Mouse (Mus musculus): ENCODE data around the gene Znhit2. TPM values are rescaled to one million over a fixed set of nuclear protein-coding genes. Genes with fewer than 3 reads are reported as not detected.
A peak's percentile ranks its signal among the peaks of the same experiment; 100 is the strongest.

Znhit2 gene
- total RNA-seq, 2 experiments from 2014 or later, result 11.8 to 12.6 TPM

- intact Hi-C loops (cut with DNase I), result loop anchor here (2.0 to 5.0 kb wide), 3 partner anchors 81 to 128 kb away; partner anchors contain the start of genes Pola2 and Snx15
These were observed 15.4 kb upstream of the Znhit2 start for GRCm38 (mm10) chr19:6045366-6046293.

DNA sequence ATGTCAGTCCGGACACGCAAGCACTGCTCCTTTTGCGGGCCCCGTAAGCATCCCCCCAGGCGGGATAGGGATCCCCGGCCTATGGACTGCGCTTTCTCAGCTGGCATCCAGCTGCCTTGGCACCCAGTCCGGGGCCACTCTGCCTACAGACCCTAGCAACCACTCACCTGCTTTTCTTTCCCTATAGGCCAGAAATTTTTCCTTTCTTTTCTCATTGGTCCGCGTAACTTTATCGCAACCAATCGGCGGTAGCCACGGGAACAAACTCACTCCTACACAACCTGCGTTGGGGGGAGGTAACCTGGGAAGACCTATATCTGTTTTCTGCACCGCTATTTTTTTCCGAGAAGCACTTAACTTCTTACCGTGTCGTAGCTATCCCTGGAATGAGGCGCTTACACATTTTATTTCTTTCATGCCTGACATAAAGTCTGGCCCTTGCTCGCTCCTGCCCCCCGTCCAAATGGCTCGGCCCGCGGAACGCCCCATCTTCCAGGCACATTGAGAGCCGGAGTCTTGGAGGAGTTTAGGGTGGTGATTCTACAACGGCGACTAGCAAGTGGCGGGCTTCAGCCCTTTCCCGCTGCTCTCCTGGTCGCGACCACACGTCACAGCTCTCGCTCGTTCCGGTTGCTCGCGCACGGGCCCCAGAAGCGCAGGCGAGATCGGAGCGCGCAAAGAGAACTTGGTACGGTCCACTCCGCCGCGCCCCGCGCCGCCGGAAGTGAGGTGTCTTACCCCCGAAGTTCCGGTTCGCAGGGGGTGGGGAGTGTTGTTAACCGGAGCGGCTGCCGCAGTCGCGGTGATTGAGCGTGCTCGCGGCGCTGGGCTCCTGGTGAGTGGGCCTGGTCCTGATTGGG, 14.5 kb upstream of the Znhit2 start, which contains the start of gene Syvn1:
TSS of gene Syvn1 (plus strand) at position 283 of the 860 bp plus-strand sequence.
- DNase-seq, result peak; percentile 89 to 90
- intact Hi-C loops (cut with DNase I), result loop anchor here (5.0 kb wide), 2 partner anchors 81 to 129 kb away; partner anchors contain the start of gene Snx15

More at GRCm38 (mm10) chr19:6045366-6046293, 15.4 kb upstream of the Znhit2 start:
- no peak for DNase-seq

DNA sequence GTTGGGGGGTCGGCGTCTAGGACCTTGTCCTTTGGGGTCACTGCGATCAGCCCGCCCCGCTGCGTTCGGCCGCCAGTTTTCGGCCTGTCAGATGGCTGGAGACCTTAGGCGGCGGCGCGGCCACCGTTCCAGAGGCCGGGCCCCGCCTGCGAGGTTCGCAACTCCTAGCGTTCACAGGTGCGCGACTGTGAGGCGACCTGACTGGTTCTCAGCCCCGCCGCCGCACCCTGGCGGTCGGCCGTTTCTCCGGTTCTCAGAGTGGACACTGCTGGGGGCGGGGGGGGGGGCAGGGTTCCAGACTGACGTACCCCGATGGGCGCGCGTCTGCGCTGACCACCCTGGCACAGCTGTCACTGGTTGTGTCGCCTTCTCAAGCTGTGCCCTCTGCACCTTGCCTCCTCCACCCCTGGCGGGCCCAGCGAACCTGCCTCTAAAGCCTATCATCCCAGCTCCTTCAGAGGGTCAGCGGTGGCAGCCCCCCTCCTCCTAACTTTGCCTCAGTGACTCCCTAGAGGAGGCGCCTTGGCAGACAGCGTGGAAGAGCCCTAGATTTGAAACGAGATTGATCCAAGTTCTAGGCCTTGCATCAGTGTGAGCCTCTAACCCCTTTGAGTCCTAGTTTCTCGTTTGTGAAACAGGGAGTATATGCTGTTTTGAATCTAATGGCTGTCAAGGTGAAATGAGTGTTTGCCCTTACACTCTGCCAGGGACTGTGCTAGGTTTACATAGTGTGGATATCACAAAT, 13.7 kb upstream of the Znhit2 start:
- intact Hi-C loops (cut with DNase I), result loop anchor here (5.0 kb wide), 2 partner anchors 80 to 130 kb away; partner anchors contain the start of gene Snx15
- peak in 1 of 2 experiments; percentile 23 for DNase-seq

DNA sequence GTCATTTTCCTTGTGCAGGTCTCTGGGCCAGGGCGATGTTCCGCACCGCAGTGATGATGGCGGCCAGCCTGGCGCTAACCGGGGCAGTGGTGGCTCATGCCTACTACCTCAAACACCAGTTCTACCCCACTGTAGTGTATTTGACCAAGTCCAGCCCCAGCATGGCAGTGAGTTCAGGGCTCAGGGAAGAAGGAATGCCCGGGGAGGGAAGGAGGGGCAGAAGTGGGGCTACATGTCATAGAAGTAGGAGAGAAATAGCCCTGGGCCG, 13.2 kb upstream of the Znhit2 start:
- intact Hi-C loops (cut with DNase I), result loop anchor here (5.0 kb wide), 2 partner anchors 79 to 131 kb away; partner anchors contain the start of gene Snx15
- no peak for DNase-seq

DNA sequence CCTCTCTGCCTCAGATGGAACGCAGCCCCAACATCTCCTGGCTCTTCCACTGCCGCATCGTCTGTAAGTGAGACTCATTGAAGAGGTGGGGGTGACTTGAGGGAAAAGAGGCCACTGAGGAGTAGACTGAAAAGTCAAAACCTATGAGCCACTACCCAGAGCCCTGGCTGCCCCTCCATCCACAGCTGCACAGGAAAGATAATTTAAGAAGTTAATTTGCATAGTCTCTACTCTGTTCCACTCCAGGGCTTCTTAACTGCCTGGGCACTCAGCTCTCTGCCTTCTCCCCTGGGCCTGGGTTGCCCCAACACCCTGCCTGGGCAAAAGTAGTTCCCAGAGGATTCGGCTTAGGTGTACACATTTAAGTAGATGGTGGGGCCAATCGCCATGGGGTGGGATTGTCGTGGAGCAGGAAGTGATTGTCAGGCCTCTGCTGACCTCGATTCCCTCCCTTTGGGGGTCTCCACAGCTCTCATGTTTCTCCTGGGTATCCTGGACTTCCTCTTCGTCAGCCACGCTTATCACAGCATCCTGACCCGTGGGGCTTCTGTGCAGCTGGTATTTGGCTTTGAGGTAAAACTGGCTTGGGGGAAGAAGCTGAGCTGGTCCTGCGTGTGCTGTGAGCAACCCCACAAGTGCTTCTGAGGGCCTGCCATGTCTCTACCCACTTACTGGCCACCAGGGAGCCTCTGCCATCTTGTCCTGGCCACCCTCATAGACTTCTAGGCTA, 12.1 kb upstream of the Znhit2 start:
- intact Hi-C loops (cut with DNase I), result loop anchor here (5.0 kb wide), 2 partner anchors 78 to 132 kb away; partner anchors contain the start of gene Snx15
- DNase-seq, result no peak

GRCm38 (mm10) chr19:6052516-6052915, 8.5 kb upstream of the Znhit2 start:
- intact Hi-C loops (cut with DNase I), result no loop called here
- no peak for DNase-seq

DNA sequence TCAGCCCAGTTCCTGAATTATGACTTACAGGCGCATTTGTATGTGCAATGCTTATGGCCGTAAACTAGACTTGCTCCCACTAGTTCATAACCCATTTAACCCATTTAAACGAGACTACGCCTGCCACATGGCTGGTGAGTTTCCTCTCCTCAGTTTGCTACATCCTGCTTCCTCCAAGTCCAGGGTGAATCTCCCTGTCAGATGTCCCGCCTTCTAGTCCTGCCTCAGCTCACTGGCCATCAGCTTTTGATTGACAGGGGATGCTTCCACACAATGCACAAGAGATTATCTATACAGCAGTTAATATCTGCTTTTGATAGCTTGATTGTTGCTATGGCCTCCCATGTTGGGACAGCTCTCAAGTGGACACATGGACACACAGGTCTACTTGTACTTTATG, 6.7 kb upstream of the Znhit2 start:
- DNase-seq, result no peak

DNA sequence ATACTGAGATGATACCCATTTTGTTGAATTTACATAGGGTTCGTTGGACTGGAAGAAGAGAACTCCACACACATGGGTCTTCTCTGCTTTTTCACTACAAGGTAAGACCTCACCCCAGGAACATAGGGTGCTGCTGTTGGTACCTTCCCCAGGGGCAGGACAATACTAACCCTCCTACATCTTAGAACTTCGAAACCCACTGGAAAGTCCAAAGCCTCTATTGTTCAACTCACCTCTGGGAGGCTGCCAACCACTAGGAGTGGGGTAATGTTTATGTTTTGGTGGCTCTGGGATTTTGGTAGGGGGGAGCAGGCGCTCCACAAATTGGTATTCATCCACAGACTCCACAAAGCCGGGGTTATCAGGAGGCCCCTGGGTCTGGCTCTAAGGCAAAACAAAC, 4.3 kb upstream of the Znhit2 start:
- intact Hi-C loops (cut with DNase I), result loop anchor here (2.0 kb wide), 1 partner anchor 28 kb away; the partner anchor contains the start of genes Cdca5 and Zfpl1
- no peak for DNase-seq

More for the DNA sequence above, 6.7 kb upstream of the Znhit2 start:
- intact Hi-C loops (cut with DNase I), result no loop called here

- peak; percentile 99 to 100 for DNase-seq
- intact Hi-C loops (cut with DNase I), result loop anchor here (2.0 kb wide), 1 partner anchor 27 kb away; the partner anchor contains the start of genes Cdca5 and Zfpl1
These were observed 3.5 kb upstream of the Znhit2 start, which contains the start of the genes Mrpl49 and Fau for GRCm38 (mm10) chr19:6057313-6058096. TSS of gene Mrpl49 (minus strand) at chr19:6057785. TSS of gene Fau (plus strand) at chr19:6057844.

DNA sequence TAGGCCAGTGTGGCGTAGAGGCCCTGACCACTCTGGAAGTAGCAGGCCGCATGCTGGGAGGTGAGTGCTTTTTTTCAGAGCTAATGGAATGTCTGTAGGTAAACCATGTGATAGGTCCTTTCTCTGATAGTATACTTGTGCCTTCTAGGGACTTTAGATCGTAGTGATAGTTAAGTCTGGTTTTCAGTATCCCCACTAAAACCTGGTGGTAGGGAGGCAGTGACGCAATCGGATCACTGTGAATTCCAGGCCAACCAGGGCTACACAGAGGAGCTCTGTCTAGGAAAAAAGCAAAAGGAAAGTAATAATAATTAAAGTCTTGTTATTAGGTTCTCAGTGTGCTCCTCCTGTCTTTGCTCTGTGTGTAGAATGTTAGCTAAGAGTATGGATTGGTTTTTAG, 2.5 kb upstream of the Znhit2 start:
- DNase-seq, result no peak
- intact Hi-C loops (cut with DNase I), result no loop called here

DNA sequence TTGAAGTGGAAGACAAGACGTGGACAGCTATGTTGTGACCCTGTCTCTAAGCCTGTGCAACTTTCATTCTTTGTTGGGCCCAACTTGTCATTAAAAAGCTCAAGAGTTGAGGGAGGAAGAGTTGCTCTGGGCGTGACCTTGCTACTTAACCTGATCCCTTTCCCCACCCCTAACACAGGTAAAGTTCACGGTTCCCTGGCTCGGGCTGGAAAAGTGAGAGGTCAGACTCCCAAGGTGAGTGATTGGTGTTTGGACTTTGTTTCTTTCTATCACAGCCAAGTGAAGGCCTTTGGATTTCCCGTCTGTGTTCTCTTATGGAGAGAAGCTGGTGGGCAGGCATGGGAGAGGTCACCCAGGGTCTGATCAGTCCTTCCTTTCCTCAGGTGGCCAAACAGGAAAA, 2.0 kb upstream of the Znhit2 start:
- no peak for DNase-seq
- intact Hi-C loops (cut with DNase I), result no loop called here

DNA sequence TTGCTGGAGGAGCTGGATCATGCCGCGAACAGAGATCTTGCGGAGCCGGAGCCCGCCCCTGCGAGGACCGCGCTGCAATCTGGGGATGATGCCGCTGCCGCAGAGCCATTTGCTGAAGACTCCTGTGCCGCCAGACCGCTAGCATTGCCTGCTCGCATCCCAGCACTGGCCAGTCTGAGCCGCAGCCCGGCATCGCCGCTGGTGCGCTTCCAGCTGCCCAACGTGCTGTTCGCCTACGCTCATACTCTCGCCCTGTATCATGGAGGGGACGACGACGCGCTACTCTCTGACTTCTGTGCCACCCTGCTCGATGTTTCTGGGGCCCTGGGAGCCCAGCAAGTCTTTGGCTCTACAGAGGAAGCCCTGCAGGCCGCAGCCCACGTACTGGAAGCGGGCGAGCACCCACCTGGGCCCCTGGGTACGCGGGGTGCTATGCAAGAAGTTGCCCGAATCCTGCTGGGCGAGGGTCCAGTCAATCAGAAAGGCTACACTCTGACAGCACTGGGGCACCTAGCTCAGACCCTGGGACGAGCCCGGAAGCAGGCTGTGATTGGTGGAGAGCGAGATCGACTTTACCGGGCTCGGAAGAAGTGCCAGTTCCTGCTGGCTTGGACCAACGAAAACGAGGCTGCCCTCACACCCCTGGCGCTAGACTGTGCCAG, 780 bp downstream of the Znhit2 start:
- DNase-seq, result peak in 1 of 2 experiments; percentile 45
- intact Hi-C loops (cut with DNase I), result loop anchor here (10.0 kb wide), 1 partner anchor 273 kb away; the partner anchor contains the start of gene Men1

GRCm38 (mm10) chr19:6062418-6062817, 1.4 kb downstream of the Znhit2 start:
- intact Hi-C loops (cut with DNase I), result loop anchor here (10.0 kb wide), 1 partner anchor 272 kb away; the partner anchor contains the start of gene Men1

GRCm38 (mm10) chr19:6063081-6063480, 2.1 kb downstream of the Znhit2 start:
- no peak for DNase-seq
- intact Hi-C loops (cut with DNase I), result loop anchor here (10.0 kb wide), 1 partner anchor 272 kb away; the partner anchor contains the start of gene Men1

More at GRCm38 (mm10) chr19:6062418-6062817, 1.4 kb downstream of the Znhit2 start:
- no peak for DNase-seq

DNA sequence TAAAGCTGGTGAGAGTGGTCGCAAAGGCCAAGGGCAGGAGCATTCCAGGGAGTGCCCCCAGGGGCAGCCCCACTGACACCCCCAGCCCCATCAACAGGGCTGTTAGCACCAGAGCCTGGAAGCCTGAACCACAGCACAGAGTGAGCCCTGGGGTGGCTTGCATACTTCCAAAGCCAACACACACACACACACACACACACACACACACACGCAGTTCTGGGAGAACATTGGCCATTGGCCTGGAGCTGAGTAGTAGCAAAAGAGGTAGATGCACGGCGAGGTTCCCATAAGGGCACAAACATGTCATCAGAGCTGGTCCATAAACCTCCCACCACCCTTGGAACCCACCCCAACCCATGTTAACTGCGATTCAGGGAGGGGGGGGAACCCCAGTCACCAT, 5.6 kb downstream of the Znhit2 start:
- no peak for DNase-seq
- intact Hi-C loops (cut with DNase I), result loop anchor here (10.0 kb wide), 1 partner anchor 268 kb away; the partner anchor contains the start of gene Men1

DNA sequence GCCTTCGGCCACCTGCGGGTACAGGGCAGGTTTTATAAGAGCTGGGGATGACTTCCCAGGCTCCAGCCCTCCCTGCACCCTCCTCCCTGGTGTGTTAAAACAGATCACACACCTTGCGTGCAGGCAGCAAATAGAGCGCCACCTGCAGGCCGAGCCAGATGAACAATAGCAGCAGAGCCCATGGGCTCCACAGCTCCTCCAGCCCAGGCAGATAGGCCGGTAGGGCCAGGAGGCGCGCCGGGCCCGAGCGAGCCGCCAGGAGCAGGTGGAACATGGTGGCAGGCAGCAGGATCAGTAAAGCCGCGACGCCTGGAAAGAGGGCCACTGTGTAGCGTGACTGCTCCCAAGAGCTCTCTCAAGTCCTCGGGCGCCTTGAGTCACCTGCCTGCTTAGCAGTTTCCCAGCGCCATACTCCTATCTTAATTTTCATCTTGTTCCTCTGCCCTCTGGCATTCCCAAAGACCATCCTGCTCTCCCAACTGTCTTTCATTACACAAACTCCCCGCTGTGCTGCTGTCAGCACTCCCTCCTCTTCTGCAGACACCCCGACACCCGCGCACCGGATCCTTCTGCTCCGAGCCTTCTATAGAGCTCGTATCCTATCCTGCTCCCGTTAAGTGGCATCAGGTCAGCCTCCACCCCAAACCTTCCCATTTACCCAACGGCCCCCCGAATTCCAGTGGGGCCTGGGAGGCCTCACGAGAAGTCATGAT, 6.2 kb downstream of the Znhit2 start:
- intact Hi-C loops (cut with DNase I), result loop anchor here (10.0 kb wide), 1 partner anchor 268 kb away; the partner anchor contains the start of gene Men1
- DNase-seq, result peak; percentile 74 to 85
